28 mouse cellular contexts compared by ENCODE assay signal in the genomic region with DNA sequence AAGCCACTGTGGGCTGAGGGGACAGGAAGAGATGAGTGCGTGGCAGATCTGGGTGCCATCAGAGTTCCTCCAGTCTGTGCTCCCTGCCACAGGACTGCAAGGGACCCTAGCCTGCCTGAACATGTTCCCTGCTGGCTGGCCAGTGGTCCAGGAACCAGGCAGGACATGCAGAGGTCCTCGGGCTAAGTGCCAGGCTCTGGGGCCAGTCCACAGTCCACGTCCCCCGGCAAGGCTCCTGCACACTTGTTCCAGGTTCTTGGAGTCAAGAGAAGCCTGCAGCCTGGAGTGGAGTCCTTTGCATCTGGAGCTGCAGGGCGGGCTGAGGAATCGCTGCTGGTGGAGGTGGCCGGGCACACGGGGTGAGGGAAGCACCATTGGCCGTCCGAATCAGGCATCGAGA. TPM values are rescaled to one million over a fixed set of nuclear protein-coding genes. Genes with fewer than 3 reads are reported as not detected.
DNase-seq lines count a peak whose midpoint lies in the region; ATAC-seq and TF ChIP-seq lines count a peak whose summit lies in the region.
"Had no signal": no experiment of that assay in that cellular context is flagged by ENCODE, and none has a peak within 500 bp of the region (broad histone marks: within the 10 kb centered on the region; RNA-seq: fewer than 3 reads in every experiment).

No protein-coding gene starts in this region.

- H3K9me3 ChIP-seq in kidney, embryonic 14.5 days (ENCODE audit: control insufficient read depth, low read length), result no peaks in the 10 kb centered on the region
- H3K9me3 ChIP-seq in hindbrain, embryonic 13.5 days, result no peaks in the 10 kb centered on the region
- H3K9me3 ChIP-seq: embryonic facial prominence, embryonic 10.5 days; embryonic facial prominence, embryonic 13.5 days; forebrain, embryonic 12.5 days; forebrain, embryonic 15.5 days; heart, embryonic 12.5 days; heart, embryonic 15.5 days; hindbrain, embryonic 10.5 days had no signal

- no peak overlapping the region for H3K4me3 ChIP-seq in gastrocnemius, adult 2 months
- H3K4me3 ChIP-seq in kidney, adult 2 months (ENCODE audit: insufficient read depth, low read depth, low read length), result no peak overlapping the region
- no peak overlapping the region for H3K4me3 ChIP-seq in kidney, embryonic 14.5 days (ENCODE audit: low read length)
- no peak overlapping the region for H3K4me3 ChIP-seq in hindbrain, embryonic 13.5 days
- H3K4me3 ChIP-seq: embryonic facial prominence, embryonic 10.5 days; embryonic facial prominence, embryonic 13.5 days; erythroblast, embryonic 14.5 days; forebrain, embryonic 12.5 days; forebrain, embryonic 15.5 days; heart, embryonic 12.5 days; heart, embryonic 15.5 days; hindbrain, embryonic 10.5 days had no signal

- H3K27ac ChIP-seq in gastrocnemius, adult 2 months, result no peak overlapping the region
- H3K27ac ChIP-seq in kidney, adult 2 months (ENCODE audit: insufficient read depth, low read depth, low read length), result no peak overlapping the region
- no peak overlapping the region for H3K27ac ChIP-seq in kidney, embryonic 14.5 days (ENCODE audit: low read depth, low read length)
- H3K27ac ChIP-seq in hindbrain, embryonic 13.5 days, result no peak overlapping the region
- H3K27ac ChIP-seq: embryonic facial prominence, embryonic 10.5 days; embryonic facial prominence, embryonic 13.5 days; forebrain, embryonic 12.5 days; forebrain, embryonic 15.5 days; heart, embryonic 15.5 days; hindbrain, embryonic 10.5 days; hindbrain, embryonic 14.5 days had no signal

- TF ChIP-seq POLR2A in kidney, adult 2 months (IDR thresholded peaks at IDR 0.05; ENCODE audit: low read depth, low read length), result no peak

- H3K4me1 ChIP-seq in kidney, adult 2 months (ENCODE audit: control insufficient read depth, insufficient read depth, low read length), result no peaks in the 10 kb centered on the region
- H3K4me1 ChIP-seq in kidney, embryonic 14.5 days (ENCODE audit: control insufficient read depth, insufficient read depth, low read length), result no peaks in the 10 kb centered on the region
- H3K4me1 ChIP-seq in hindbrain, embryonic 13.5 days (replicated peaks), result no peaks in the 10 kb centered on the region
- H3K4me1 ChIP-seq: embryonic facial prominence, embryonic 13.5 days; forebrain, embryonic 12.5 days had no signal

- no peak for TF ChIP-seq CTCF in gastrocnemius, adult 2 months (IDR thresholded peaks at IDR 0.05)
- no peak for TF ChIP-seq CTCF in kidney, adult 2 months (conservative IDR thresholded peaks at IDR 0.05; ENCODE audit: insufficient read depth, insufficient read length, low read depth, low read length)

- 82% methylated on average over 11 of the region's 11 CpGs for WGBS in kidney, adult 2 months
- 92% methylated on average over 11 of the region's 11 CpGs for WGBS in kidney, embryonic 14.5 days
- WGBS in hindbrain, embryonic 13.5 days, result 93% methylated on average over 11 of the region's 11 CpGs

- DNase-seq in gastrocnemius, adult 2 months, result peak; percentile 10
- no peak for DNase-seq in gastrocnemius, adult 8-10 months (ENCODE audit: low spot score in 2 of 2)
- peak; percentile 81 for DNase-seq in kidney, adult 2 months
- DNase-seq in kidney, postnatal 25 days, result peak; percentile 77 to 90
- no peak for DNase-seq in frontal cortex, postnatal 25 days (ENCODE audit: low spot score in 2 of 2)
- DNase-seq: adrenal gland, adult 8-10 months; adrenal gland, postnatal 25 days; cerebellum, adult 11-12 months; cerebellum, adult 8-10 months; cerebellum, postnatal 10 days; cerebellum, postnatal 36 days; embryo, embryonic 11 days; gastrocnemius, postnatal 25 days; heart, adult 18-20 months; heart, postnatal 10 days; heart, postnatal 36 days had no signal

- ATAC-seq in kidney, embryonic 14.5 days (ENCODE audit: low FRiP score, low TSS enrichment), result no peak
- ATAC-seq in hindbrain, embryonic 13.5 days (ENCODE audit: low FRiP score), result no peak
- ATAC-seq: activated CD4-positive, CD25-positive, alpha-beta regulatory T cell, adult 4 months; forebrain, embryonic 15.5 days had no signal

- H3K4me2 ChIP-seq in kidney, embryonic 14.5 days (replicated peaks; ENCODE audit: low read depth, low read length), result no peak overlapping the region
- no peak overlapping the region for H3K4me2 ChIP-seq in hindbrain, embryonic 13.5 days
- H3K4me2 ChIP-seq: embryonic facial prominence, embryonic 13.5 days; forebrain, embryonic 12.5 days; forebrain, embryonic 15.5 days; heart, embryonic 12.5 days; heart, embryonic 15.5 days; hindbrain, embryonic 14.5 days had no signal

- no peak overlapping the region for H3K9ac ChIP-seq in kidney, embryonic 14.5 days (ENCODE audit: low read depth, low read length)
- H3K9ac ChIP-seq in hindbrain, embryonic 13.5 days, result no peak overlapping the region
- H3K9ac ChIP-seq: embryonic facial prominence, embryonic 13.5 days; forebrain, embryonic 12.5 days; forebrain, embryonic 15.5 days; heart, embryonic 12.5 days; heart, embryonic 15.5 days; hindbrain, embryonic 14.5 days had no signal

- no peaks in the 10 kb centered on the region; the same call in 1 of the 2 replicates for H3K36me3 ChIP-seq in kidney, adult 2 months (ENCODE audit: control insufficient read depth, insufficient read depth, low read length)
- H3K36me3 ChIP-seq in kidney, embryonic 14.5 days (ENCODE audit: control insufficient read depth, insufficient read depth, low read length), result no peaks in the 10 kb centered on the region
- no peaks in the 10 kb centered on the region for H3K36me3 ChIP-seq in hindbrain, embryonic 13.5 days
- H3K36me3 ChIP-seq: embryonic facial prominence, embryonic 10.5 days; embryonic facial prominence, embryonic 13.5 days; forebrain, embryonic 12.5 days; forebrain, embryonic 15.5 days; heart, embryonic 12.5 days; heart, embryonic 15.5 days; hindbrain, embryonic 10.5 days had no signal

- intact Hi-C loops in gastrocnemius, adult 2 months (cut with DNase I), result no loop called here

- H3K27me3 ChIP-seq in kidney, adult 2 months (replicated peaks; ENCODE audit: control insufficient read depth, insufficient read depth, low read length), result no peaks in the 10 kb centered on the region
- no peaks in the 10 kb centered on the region for H3K27me3 ChIP-seq in kidney, embryonic 14.5 days (ENCODE audit: control insufficient read depth, insufficient read depth, low read length)
- no peaks in the 10 kb centered on the region for H3K27me3 ChIP-seq in hindbrain, embryonic 13.5 days
- H3K27me3 ChIP-seq: embryonic facial prominence, embryonic 13.5 days; forebrain, embryonic 12.5 days; forebrain, embryonic 15.5 days had no signal

RNA-seq across cellular contexts. Expression of a gene that starts 18.0 kb away (rescaled TPM):
- total RNA-seq in gastrocnemius, adult 2 months (2021), result 10 to 100 TPM; 14.3 to 17.3 TPM
- 10 to 100 TPM in 3 of 4 experiments, 1 to 10 TPM in 1; 8.3 to 16.9 (median 12.9) TPM for total RNA-seq in gastrocnemius, adult 8-10 months (2022)
- 32.2 and 33.4 TPM in 2 replicates for polyA plus RNA-seq in kidney, adult 2 months (2012; rRNA removed)
- 5.0 and 5.8 TPM in 2 replicates for polyA plus RNA-seq in kidney, embryonic 14.5 days (2014; fragmentation: Nextera tagmentation; extraction: Ambion mirVana)
- polyA plus RNA-seq in hindbrain, embryonic 13.5 days (2015; fragmentation: Nextera tagmentation; extraction: Ambion mirVana), result 2.4 and 2.8 TPM in 2 replicates

RNA-seq across cellular contexts. Expression of a gene that starts 25.9 kb away (rescaled TPM):
- 10 to 100 TPM; 18.9 to 19.6 TPM for total RNA-seq in gastrocnemius, adult 2 months (2021)
- 10 to 100 TPM; 19.1 to 26.4 (median 20.8) TPM for total RNA-seq in gastrocnemius, adult 8-10 months (2022)
- 41.3 and 44.1 TPM in 2 replicates for polyA plus RNA-seq in kidney, adult 2 months (2012; rRNA removed)
- 1.5 and 2.0 TPM in 2 replicates for polyA plus RNA-seq in kidney, embryonic 14.5 days (2014; fragmentation: Nextera tagmentation; extraction: Ambion mirVana)
- 3.6 and 3.7 TPM in 2 replicates for polyA plus RNA-seq in hindbrain, embryonic 13.5 days (2015; fragmentation: Nextera tagmentation; extraction: Ambion mirVana)

Comparison
In these comparisons a context has a peak if more than half of its experiments do, and no peak if none do; other contexts are left out.
1. DNase-seq: peak in gastrocnemius, adult 2 months (single experiment), kidney, adult 2 months (single experiment) and kidney, postnatal 25 days (2 of 2); none in gastrocnemius, adult 8-10 months (0 of 2) and frontal cortex, postnatal 25 days (0 of 2).